Mouse (Mus musculus): ENCODE results near the gene Rplp0.
"Not testable (repeated sequence)": the region's sequence is repeated elsewhere in the genome, so short reads cannot be mapped to it uniquely, and the experiment has no call there.

Gene Rplp0

GRCm38 (mm10) chr5:115550482-115551005 lies 8.7 kb upstream of the Rplp0 start:
- DNase-seq (ENCODE audit: low read depth, low spot score), result no peak

DNA sequence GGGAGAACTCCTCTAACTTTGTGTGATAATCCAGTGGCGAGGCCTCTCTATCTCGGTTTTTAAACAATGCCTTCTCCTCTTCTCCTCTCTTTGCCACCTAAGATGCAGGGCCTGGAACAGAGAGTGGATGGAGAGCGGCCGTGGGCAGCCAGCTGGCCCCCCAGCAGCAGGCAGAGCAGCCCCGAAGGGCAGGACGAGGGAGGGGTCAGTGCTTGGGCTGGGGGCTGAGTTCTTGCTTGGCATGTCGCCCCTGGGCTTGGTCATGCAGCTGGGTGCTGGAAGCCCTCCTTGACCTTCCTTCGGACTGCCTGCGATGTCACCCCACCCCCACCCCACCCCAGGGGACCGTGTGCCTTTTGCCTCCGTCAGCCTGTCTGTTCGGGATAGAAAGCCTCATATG lies 7.9 kb upstream of the Rplp0 start:
- DNase-seq (ENCODE audit: low read depth, low spot score), result no peak

DNA sequence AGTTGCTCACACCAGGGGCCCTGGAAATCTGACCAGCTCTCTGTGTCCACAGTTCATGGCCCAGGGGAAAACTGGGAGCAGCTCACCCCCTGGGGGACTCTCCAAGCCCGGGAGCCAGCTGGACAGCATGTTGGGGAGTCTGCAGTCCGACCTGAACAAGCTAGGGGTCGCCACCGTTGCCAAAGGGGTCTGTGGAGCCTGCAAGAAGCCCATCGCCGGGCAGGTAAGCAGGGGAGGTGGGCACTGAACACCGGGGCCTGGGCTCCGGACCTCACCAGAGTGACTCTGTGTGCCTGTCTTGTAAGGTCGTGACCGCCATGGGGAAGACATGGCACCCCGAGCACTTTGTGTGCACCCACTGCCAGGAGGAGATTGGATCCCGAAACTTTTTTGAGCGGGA lies 7.5 kb upstream of the Rplp0 start:
- no peak for DNase-seq (ENCODE audit: low read depth, low spot score)

DNA sequence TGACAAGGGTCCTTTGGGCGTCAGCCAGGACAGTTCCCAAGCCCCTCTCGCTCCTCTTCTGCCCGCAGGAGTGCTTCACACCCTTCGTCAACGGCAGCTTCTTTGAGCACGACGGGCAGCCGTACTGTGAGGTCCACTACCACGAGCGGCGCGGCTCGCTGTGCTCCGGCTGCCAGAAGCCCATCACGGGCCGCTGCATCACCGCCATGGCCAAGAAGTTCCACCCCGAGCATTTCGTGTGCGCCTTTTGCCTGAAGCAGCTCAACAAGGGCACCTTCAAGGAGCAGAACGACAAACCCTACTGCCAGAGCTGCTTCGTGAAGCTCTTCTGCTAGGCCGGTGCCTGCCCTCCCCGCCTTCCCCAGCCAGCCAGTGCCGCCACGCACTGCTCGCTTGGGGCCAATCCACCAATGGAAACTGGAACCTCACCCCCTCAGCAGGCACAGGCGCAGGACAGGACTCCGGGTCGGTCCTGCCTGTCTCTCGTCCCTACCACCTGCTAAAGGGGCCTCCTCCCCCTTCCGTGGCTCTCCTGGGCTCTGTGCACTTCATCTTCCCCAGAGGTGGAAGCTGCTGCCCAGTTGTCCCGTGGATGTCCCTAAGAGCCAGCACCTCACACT lies 5.4 kb upstream of the Rplp0 start:
- DNase-seq (ENCODE audit: low read depth, low spot score), result no peak

- DNase-seq (ENCODE audit: low read depth, low spot score), result no peak
Observed at GRCm38 (mm10) chr5:115554536-115555291, 4.6 kb upstream of the Rplp0 start.

DNA sequence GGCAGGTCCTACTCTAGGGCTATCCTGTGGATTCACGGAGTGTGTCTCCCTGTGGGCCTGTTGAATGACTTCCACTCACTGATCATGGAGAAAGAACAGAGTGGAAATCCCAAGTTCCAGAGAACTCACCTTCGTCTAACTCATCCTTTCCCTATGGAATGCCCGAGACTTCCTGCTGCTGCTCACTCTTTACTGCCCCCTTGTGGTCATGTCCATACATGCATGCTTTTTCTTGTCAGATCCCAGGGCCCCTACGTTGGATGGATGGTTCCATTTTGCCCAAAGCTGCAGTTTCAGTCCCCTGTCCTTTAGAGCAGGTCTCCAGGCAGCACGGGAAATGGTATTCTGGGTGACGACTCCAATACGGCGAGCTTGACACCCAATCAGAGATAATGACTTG lies 3.0 kb upstream of the Rplp0 start:
- peak; percentile 66 for DNase-seq (ENCODE audit: low read depth, low spot score)

DNA sequence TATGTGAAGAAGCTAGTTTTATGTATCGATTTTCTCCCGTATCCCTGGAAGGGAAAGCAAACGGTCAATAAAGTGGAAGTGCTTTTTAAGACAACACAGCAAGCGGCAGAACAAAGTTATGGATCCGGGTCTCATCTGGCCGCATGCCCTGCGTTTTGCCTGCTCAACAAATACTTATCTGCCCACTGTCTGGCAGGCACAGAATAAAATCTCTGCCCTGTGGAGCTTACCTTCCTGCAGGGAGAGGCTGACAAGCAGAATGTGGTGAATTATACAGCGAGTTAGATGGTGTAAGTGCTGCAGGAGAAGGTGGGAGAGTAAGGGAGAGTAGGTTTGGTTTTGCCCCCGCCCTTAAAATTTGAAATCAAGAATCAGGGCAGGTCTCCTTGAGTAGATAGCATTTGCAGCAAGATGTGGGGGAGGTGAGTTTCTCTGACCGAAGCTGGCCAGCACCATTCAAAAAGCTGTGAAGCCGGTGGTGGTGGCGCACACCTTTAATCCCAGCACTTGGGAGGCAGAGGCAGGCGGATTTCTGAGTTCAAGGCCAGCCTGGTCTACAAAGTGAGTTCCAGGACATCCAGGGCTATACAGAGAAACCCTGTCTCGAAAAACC lies 979 bp upstream of the Rplp0 start:
- DNase-seq (ENCODE audit: low read depth, low spot score), result no peak

- peak; percentile 20 for DNase-seq (ENCODE audit: low read depth, low spot score)
Observed at GRCm38 (mm10) chr5:115560336-115560905, 1.2 kb downstream of the Rplp0 start.

DNA sequence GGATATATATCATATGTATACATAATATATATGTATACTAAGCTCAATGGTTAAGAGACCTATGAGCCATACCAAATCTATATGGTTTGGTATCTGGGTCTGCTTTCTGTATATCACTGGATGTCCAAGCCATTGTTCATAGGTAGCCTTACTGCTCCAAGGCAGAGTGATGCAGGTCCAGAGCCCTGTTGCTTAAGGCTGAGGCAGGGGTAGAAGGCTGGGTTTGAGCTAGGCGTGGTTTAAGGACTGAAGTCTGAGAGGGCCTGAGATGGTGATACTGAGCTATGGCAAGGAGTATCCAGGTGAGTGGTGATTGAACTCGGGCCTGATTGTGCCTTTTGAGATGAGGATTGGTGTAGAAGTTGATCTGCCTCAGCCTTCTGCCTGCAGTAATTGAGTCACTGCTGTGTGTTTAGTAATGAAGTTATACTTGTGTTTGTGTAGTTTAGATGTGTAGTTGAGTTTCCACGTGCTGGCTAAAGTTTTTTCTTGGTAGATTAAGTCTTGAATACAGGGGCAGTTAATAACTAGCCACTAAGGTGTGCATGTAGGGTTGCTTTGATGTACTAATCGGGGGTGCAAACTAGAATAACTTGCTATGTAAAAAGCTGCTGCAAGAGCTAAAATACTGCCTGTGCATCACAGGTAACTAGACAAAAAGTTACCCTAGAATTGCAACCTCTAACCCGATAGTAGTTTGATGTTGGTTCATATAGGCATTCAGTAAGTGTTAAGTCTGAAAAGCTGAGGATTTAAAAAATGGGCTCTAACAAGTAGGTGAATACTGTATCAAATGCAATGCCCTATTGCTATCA lies 4.7 kb downstream of the Rplp0 start:
- peak; percentile 57 for DNase-seq (ENCODE audit: low read depth, low spot score)

- DNase-seq (ENCODE audit: low read depth, low spot score), result peak; percentile 88
Observed at GRCm38 (mm10) chr5:115564737-115565393, 5.6 kb downstream of the Rplp0 start, which contains the start of gene Gcn1l1. Gcn1l1 (plus strand) TSS chr5:115565254.

GRCm38 (mm10) chr5:115565403-115565802 lies 6.1 kb downstream of the Rplp0 start:
- DNase-seq (ENCODE audit: low read depth, low spot score), result peak; percentile 46

DNA sequence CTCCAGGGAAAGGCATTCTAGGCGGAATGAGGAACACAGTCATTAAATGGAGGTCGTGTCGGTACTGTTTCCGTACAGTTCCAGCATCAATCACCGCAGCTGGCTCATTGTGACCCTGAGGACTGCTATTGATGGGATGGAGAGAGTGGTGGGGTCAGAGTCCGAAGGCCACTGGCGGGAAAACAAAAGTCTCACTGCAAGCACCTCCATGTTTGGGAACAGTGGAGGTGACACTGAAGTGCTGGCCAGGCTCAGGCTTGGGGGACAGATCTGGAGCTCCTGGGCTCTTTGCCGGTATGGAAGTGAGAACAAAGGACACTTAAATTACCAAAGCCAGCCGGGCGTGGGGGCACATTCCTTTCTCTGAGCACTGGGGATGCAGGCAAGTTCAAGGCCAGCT lies 9.4 kb downstream of the Rplp0 start:
- no peak for DNase-seq (ENCODE audit: low read depth, low spot score)

- DNase-seq (ENCODE audit: low read depth, low spot score), result no peak
Observed at GRCm38 (mm10) chr5:115569308-115569707, 10.0 kb downstream of the Rplp0 start.

- no peak for DNase-seq (ENCODE audit: low read depth, low spot score)
Observed at GRCm38 (mm10) chr5:115569721-115570120, 10.5 kb downstream of the Rplp0 start.

DNA sequence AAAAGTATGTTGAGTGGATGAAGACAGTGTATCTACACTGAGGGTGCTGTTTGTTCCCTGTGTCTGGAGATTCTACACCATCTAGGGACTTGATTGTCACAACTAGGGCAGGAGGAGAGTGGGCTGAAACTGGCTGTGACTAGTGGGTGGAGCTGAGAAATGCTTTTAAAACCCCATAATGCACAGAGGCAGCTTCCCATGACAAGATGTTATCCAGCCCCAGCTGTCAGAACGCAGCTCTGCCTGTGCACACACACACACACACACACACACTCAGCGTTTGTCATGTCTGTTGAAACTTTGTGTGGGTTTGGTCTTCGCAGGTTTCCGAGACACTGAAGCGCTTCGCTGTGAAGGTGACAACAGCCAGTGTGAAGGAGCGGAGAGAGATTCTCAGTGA lies 11.8 kb downstream of the Rplp0 start:
- no peak for DNase-seq (ENCODE audit: low read depth, low spot score)

DNA sequence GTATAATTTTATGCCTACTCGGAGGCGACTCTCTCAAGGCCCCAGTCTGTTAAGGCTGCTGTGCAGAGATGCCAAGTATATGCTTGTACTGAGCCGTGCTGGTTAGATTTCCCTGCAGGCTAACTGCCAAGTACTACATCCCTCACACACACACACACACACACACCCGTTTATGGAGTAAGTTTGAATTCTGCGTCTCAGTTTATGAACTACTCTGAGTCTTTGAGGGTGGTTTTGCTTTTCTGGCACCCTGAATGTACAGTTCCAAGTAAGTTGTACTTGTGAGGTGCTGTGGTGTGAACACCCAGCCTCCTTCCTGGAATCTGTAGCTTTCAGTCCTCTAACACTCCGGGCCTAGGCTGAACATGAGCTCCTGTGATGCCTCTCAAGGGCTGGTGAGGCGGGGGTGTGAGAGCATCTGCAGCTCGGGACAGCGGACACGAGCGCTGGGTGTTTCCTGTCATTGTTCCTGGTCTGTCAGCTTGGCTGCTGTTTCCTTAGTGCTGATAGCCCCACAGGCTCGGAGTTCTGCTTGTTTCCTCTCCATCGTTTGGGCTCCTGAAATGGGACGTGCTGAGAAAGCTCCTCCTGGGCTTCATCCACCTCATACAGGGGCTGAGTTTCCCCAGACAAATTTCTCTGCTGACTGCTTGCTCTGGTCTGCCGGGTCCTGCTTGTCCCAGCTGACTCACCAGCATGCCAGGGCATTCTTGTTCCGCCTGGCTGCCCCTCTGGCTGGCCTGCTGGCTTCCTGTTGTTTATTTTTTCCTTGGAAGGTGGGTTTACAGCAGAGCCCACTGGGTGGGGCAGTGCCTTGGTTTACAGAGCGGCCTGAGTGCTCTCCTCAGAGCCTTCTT lies 13.6 kb downstream of the Rplp0 start:
- DNase-seq (ENCODE audit: low read depth, low spot score), result no peak

DNA sequence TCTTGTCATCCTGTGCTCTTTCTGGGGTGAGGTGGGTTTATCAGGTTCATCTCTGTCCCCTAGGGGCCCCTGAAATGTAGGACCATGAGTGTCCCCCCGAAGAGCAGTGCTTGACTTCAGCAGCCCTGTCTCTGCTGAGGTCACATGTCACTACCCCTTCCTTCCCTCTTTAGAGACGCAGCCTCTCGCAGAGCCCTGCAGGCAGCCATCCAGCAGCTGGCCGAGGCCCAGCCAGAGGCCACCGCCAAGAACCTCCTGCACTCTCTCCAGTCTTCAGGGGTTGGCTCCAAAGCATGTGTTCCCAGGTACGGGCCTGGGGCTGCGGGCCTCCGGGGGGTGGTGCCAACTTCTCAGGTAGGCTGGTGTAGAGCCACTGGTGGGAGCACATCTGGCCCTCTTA lies 15.7 kb downstream of the Rplp0 start:
- DNase-seq (ENCODE audit: low read depth, low spot score), result no peak

GRCm38 (mm10) chr5:115577686-115578085 lies 18.4 kb downstream of the Rplp0 start:
- DNase-seq (ENCODE audit: low read depth, low spot score), result not testable (repeated sequence)

DNA sequence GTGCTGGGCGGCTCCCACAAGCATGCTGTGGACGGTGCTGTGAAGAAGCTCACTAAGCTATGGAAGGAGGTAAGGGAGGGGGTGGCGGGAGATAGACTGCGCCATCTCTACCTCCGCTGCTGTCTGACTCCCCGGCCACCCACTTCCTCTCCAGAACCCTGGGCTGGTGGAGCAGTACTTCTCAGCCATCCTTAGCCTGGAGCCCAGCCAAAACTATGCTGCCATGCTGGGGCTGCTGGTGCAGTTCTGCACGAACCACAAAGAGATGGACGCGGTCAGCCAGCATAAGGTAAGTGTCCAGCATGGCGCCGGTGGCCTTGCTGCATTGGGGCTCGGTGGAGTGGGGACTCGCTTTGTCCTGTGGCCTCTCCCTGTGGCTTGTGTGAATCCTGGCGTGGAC lies 19.7 kb downstream of the Rplp0 start:
- DNase-seq (ENCODE audit: low read depth, low spot score), result no peak

DNA sequence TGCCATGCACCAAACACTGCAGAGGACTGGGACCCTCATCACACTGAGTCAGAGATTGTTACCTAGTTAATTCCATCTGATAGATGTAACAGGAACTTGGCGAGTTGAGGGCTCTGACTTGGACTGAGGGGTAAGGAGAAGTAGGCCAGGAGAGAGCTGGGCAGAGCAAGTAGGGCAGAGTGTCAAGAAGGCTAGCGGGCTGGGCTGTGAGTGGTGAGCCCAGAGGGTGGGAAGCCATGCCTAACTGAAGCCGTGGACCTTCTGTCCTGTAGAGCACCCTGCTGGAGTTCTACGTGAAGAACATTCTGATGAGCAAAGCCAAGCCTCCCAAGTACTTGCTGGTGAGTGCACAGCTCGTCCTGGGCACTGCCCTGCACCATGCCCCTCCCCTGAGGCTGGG lies 20.1 kb downstream of the Rplp0 start:
- DNase-seq (ENCODE audit: low read depth, low spot score), result no peak

All from A20 (cell line).